Mouse (Mus musculus) forebrain, postnatal 0 days (tissue): ENCODE results near the gene Pnmal2. TPM values are rescaled to one million over a fixed set of nuclear protein-coding genes. Genes with fewer than 3 reads are reported as not detected.

ENCODE experiments used
- ATAC-seq: fragments of 200-750 bp; cut with Nextera tagmentation; 2 replicates; pipeline ENCODE4 v1.8.0; 2017; ENCODE audit warnings: mild to moderate bottlenecking, moderate library complexity
- DNase-seq: peaks from one replicate; pipeline ENCODE4 v3.0.0-alpha.2; 2015
- H3K27ac ChIP-seq: fragments of 300-500 bp; sonication (generic); 2 replicates; pipeline ENCODE4 v1.5.1; 2014; ENCODE audit warnings: low read depth, mild to moderate bottlenecking, antibody characterized with exemption, low read length, moderate library complexity, mixed read lengths
- H3K27me3 ChIP-seq: fragments of 300-500 bp; sonication (generic); 2 replicates; pipeline ENCODE4 v1.6.1; 2014; ENCODE audit warnings: mild to moderate bottlenecking, low read length, mixed read lengths; ENCODE audit not compliant: insufficient read depth
- H3K36me3 ChIP-seq: fragments of 300-500 bp; sonication (generic); 2 replicates; pipeline ENCODE4 v1.6.1; 2014; ENCODE audit warnings: mild to moderate bottlenecking, moderate library complexity; ENCODE audit not compliant: insufficient read depth
- H3K4me1 ChIP-seq: fragments of 300-500 bp; sonication (generic); 2 replicates; pipeline ENCODE4 v1.6.1; 2014; ENCODE audit warnings: antibody characterized with exemption; ENCODE audit not compliant: insufficient read depth
- H3K4me2 ChIP-seq: fragments of 300-500 bp; sonication (generic); 2 replicates; pipeline ENCODE4 v1.6.1; 2014; ENCODE audit warnings: low read depth, mild to moderate bottlenecking, moderate library complexity
- H3K4me3 ChIP-seq: fragments of 300-500 bp; sonication (generic); 2 replicates; pipeline ENCODE4 v1.5.1; 2014; ENCODE audit warnings: low read depth, low read length, mixed read lengths
- H3K9ac ChIP-seq: fragments of 300-500 bp; sonication (generic); 2 replicates; pipeline ENCODE4 v1.6.1; 2014; ENCODE audit warnings: mild to moderate bottlenecking
- H3K9me3 ChIP-seq: fragments of 300-500 bp; sonication (generic); 2 replicates; pipeline ENCODE4 v1.6.1; 2016; ENCODE audit warnings: low read length
- CTCF ChIP-seq: sonication (generic); IDR thresholded peaks from 2 replicates; pipeline ENCODE4 v1.5.1; 2016; ENCODE audit warnings: antibody characterized with exemption, control low read depth, low read depth
- WGBS: fragments of 180-500 bp; shearing (Covaris S2); extraction: QIAGEN DNeasy Blood & Tissue Kit; methylation state at CpG from one replicate; pipeline ENCODE4 v1.1.7; 2014; 5-methylcytosine and 5-hydroxymethylcytosine counted together
- polyA plus RNA-seq: library from polyadenylated mRNA; unstranded; fragments of >200 nt; fragmentation: Nextera tagmentation; extraction: Ambion mirVana; gene quantifications from 2 replicates; pipeline ENCODE4 v1.2.1, GENCODE M21; 2015
- total RNA-seq: library from RNA; depleted of rRNA; stranded (reverse); fragments of >200 nt; gene quantifications from 2 replicates; pipeline ENCODE4 v1.2.3, GENCODE M21; 2014; rRNA removed

Gene Pnmal2
- 98.9 and 133 TPM in 2 replicates for total RNA-seq
- 87.5 and 134 TPM in 2 replicates for polyA plus RNA-seq

DNA sequence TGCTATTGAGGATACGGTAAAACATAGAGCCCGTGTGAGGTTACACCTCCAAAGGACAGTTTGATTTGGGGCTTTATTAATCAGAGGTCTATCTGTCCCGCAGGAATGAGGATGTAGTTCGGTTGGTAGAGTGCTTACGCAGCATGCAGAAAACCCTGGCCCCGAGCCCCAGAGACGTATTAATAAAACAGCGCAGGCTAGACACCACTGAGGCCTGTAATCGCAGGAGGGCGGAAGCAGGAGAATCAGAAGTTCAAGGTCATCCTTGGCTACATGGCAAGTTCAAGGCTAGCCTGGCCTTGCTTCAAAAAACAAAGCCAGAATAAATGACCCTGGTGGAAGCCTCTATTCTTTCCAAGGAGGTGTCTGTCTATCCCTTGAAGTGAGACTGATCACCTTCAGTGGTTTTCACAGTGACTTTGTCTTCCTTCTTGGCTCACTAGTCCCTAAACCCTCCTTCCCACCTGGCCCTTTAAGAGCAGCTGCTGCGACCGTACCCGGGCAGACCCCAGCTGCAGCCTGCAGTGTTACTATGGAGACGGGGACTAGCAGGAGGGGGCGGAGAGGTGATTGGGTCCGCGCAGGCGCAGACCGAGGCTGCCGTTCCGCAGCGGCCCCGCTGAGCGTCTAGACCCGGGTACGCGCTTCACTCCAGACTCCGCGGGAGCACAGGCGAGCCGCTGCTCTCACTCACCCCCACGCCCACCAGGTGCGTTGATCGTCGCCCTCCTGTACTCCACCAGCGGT, at the start of gene Pnmal2:
Gene Pnmal2, plus strand, starts transcription at position 622 of the 747 bp plus-strand sequence.
- H3K4me2 ChIP-seq = peak within 1 kb of the TSS; percentile 91
- ATAC-seq = peak; percentile 89
- H3K9me3 ChIP-seq = no peaks in the 10 kb centered on the region
- 11% methylated on average over 36 of the region's 36 CpGs for WGBS
- TF ChIP-seq CTCF = no peak
- H3K4me1 ChIP-seq = peaks cover 50% of the 10 kb centered on the region
- peak within 1 kb of the TSS; percentile 97 for H3K9ac ChIP-seq
- no peaks in the 10 kb centered on the region for H3K36me3 ChIP-seq
- DNase-seq = peak; percentile 96
- no peaks in the 10 kb centered on the region for H3K27me3 ChIP-seq
- peak within 1 kb of the TSS; percentile 83 for H3K4me3 ChIP-seq
- H3K27ac ChIP-seq = peak within 1 kb of the TSS; percentile 95

DNA sequence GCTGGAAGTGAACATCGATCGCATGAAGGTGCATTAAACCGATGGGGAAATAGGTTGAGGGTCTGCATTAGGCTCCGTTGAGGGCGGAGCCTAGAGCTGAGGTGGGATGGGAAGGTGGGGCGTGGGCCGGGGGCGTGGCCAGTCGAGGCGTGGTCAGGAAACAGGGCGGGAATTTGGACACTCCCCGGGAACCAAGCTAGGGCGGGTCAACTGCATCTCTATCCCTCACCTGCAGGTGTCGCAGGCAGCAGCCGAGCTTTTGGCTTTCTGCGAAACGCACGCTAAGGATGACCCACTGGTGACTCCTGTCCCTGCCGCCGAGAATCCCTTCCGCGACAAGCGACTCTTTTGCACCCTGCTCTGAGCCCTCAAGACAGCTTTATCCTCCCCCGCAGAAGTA, 49.5 kb upstream of the Pnmal2 start:
- Histone ChIP-seq H3K27ac (no peak overlapping the region), H3K27me3 (peaks cover 10% of the 10 kb centered on the region), H3K9me3 (no peaks in the 10 kb centered on the region), H3K4me1 (peaks cover 6% of the 10 kb centered on the region; the same call in 1 of the 2 replicates), H3K36me3 (no peaks in the 10 kb centered on the region), H3K4me3 (peak overlapping the region; percentile 17; the same call in 1 of the 2 replicates), H3K9ac (no peak overlapping the region), H3K4me2 (peak overlapping the region; percentile 47)
- peak; percentile 86 for TF ChIP-seq CTCF
- ATAC-seq = peak; percentile 2; the same call in 1 of the 2 replicates
- peak; percentile 59 for DNase-seq
- WGBS = 0% methylated on average over 24 of the region's 24 CpGs

DNA sequence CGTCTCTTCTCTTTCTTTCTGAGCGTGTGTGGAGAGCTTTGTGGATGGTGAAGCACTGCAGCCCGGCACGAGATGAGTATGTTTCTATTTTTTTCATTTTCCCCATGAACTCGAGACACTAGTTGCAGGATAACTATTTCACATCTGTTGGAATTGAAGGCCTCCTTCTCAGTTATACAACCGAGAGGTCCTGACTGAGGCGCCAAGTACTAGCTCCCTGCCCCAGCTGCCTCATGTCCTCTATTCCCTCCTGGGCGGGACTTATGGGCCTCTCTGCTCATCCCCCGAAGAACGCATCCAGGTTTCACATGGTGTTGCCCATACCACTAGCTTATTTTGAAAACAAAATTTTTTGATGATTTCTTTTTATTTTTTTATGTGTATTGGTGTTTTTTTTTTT, 49.0 kb upstream of the Pnmal2 start:
- no peak for TF ChIP-seq CTCF
- H3K9ac ChIP-seq = no peak overlapping the region
- 25% methylated on average over 10 of the region's 10 CpGs for WGBS

GRCm38 (mm10) chr7:16900526-16900925, 44.0 kb upstream of the Pnmal2 start:
- 24% methylated on average over 5 of the region's 5 CpGs for WGBS
- no peaks in the 10 kb centered on the region for H3K4me1 ChIP-seq
- H3K27me3 ChIP-seq = no peaks in the 10 kb centered on the region
- ATAC-seq = no peak
- no peak overlapping the region for H3K4me3 ChIP-seq
- DNase-seq = no peak
- H3K9ac ChIP-seq = no peak overlapping the region
- no peaks in the 10 kb centered on the region for H3K36me3 ChIP-seq
- TF ChIP-seq CTCF = no peak
- no peak overlapping the region for H3K27ac ChIP-seq
- H3K4me2 ChIP-seq = no peak overlapping the region
- no peaks in the 10 kb centered on the region for H3K9me3 ChIP-seq

More for the DNA sequence above, 49.0 kb upstream of the Pnmal2 start:
- DNase-seq (no peak), ATAC-seq (no peak)
- Histone ChIP-seq H3K4me1 (peaks cover 6% of the 10 kb centered on the region; the same call in 1 of the 2 replicates), H3K27me3 (peaks cover 10% of the 10 kb centered on the region), H3K4me3 (peak overlapping the region; percentile 17; the same call in 1 of the 2 replicates), H3K4me2 (peak overlapping the region; percentile 47), H3K36me3 (no peaks in the 10 kb centered on the region), H3K27ac (no peak overlapping the region), H3K9me3 (no peaks in the 10 kb centered on the region)

GRCm38 (mm10) chr7:16903439-16903955, 41.0 kb upstream of the Pnmal2 start:
- Histone ChIP-seq H3K4me2 (no peak overlapping the region), H3K4me3 (no peak overlapping the region), H3K27ac (no peak overlapping the region), H3K36me3 (no peaks in the 10 kb centered on the region), H3K9ac (no peak overlapping the region), H3K4me1 (no peaks in the 10 kb centered on the region), H3K9me3 (no peaks in the 10 kb centered on the region), H3K27me3 (no peaks in the 10 kb centered on the region)
- ATAC-seq = no peak
- DNase-seq = no peak
- 66% methylated on average over 2 of the region's 2 CpGs for WGBS
- no peak for TF ChIP-seq CTCF

- no peaks in the 10 kb centered on the region for H3K36me3 ChIP-seq
- no peaks in the 10 kb centered on the region for H3K4me1 ChIP-seq
- H3K4me3 ChIP-seq = no peak overlapping the region
- H3K27ac ChIP-seq = no peak overlapping the region
- DNase-seq (no peak), ATAC-seq (no peak)
- no peak overlapping the region for H3K4me2 ChIP-seq
- no peak overlapping the region for H3K9ac ChIP-seq
- no peaks in the 10 kb centered on the region for H3K27me3 ChIP-seq
- WGBS = 69% methylated on average over 9 of the region's 10 CpGs
- no peak for TF ChIP-seq CTCF
- H3K9me3 ChIP-seq = no peaks in the 10 kb centered on the region
These were observed 40.3 kb upstream of the Pnmal2 start for GRCm38 (mm10) chr7:16904120-16904675.

- H3K9ac ChIP-seq = no peak overlapping the region
- H3K4me3 ChIP-seq = no peak overlapping the region
- H3K9me3 ChIP-seq = no peaks in the 10 kb centered on the region
- H3K4me1 ChIP-seq = no peaks in the 10 kb centered on the region
- DNase-seq (no peak), ATAC-seq (no peak)
- no peaks in the 10 kb centered on the region for H3K36me3 ChIP-seq
- no peaks in the 10 kb centered on the region for H3K27me3 ChIP-seq
- TF ChIP-seq CTCF = no peak
- H3K4me2 ChIP-seq = no peak overlapping the region
- H3K27ac ChIP-seq = no peak overlapping the region
- 68% methylated on average over 9 of the region's 9 CpGs for WGBS
These were observed 38.9 kb upstream of the Pnmal2 start for GRCm38 (mm10) chr7:16905491-16906021.
